Comparison of ENCODE assay signal across 8 mouse cellular contexts in genomic region chr19:5806809-5807205, GRCm38 (mm10). TPM values are rescaled to one million over a fixed set of nuclear protein-coding genes. Genes with fewer than 3 reads are reported as not detected.
DNase-seq lines count a peak whose midpoint lies in the region; ATAC-seq and TF ChIP-seq lines count a peak whose summit lies in the region.

No protein-coding gene starts in this region.

- no peak overlapping the region for H3K4me3 ChIP-seq in left cerebral cortex, adult 2 months
- H3K4me3 ChIP-seq in forebrain, embryonic 10.5 days: peak overlapping the region; percentile 27
- H3K4me3 ChIP-seq in intestine, postnatal 0 days (ENCODE audit: low read depth, low read length): no peak overlapping the region

- WGBS in forebrain, embryonic 10.5 days: 22% methylated on average over 6 of the region's 6 CpGs
- WGBS in intestine, postnatal 0 days: 41% methylated on average over 6 of the region's 6 CpGs

- intact Hi-C loops in left cerebral cortex, adult 2 months (cut with DNase I): no loop called here
- intact Hi-C loops in left cerebral cortex, postnatal 36 days (cut with DNase I): no loop called here

- peak overlapping the region; percentile 100 for H3K27ac ChIP-seq in left cerebral cortex, adult 2 months
- peak overlapping the region; percentile 98 for H3K27ac ChIP-seq in forebrain, embryonic 10.5 days
- peak overlapping the region; percentile 79 for H3K27ac ChIP-seq in intestine, postnatal 0 days (ENCODE audit: low read depth, low read length)

- H3K36me3 ChIP-seq in forebrain, embryonic 10.5 days (replicated peaks): no peaks in the 10 kb centered on the region
- H3K36me3 ChIP-seq in intestine, postnatal 0 days (ENCODE audit: control insufficient read depth, insufficient read depth): no peaks in the 10 kb centered on the region

- no peaks in the 10 kb centered on the region for H3K27me3 ChIP-seq in forebrain, embryonic 10.5 days (ENCODE audit: poor library complexity, severe bottlenecking)
- H3K27me3 ChIP-seq in intestine, postnatal 0 days (replicated peaks; ENCODE audit: control insufficient read depth, insufficient read depth, low read length): no peaks in the 10 kb centered on the region

- TF ChIP-seq CTCF in left cerebral cortex, adult 2 months (IDR thresholded peaks at IDR 0.05): no peak
- TF ChIP-seq CTCF in intestine, postnatal 0 days (IDR thresholded peaks at IDR 0.05; ENCODE audit: low read depth): no peak

- H3K9ac ChIP-seq in intestine, postnatal 0 days (ENCODE audit: low read depth, low read length): no peak overlapping the region

- peaks cover 89% of the 10 kb centered on the region for H3K4me1 ChIP-seq in forebrain, embryonic 10.5 days
- H3K4me1 ChIP-seq in intestine, postnatal 0 days (replicated peaks; ENCODE audit: control insufficient read depth, insufficient read depth, low read length): peaks cover 32% of the 10 kb centered on the region

- no peaks in the 10 kb centered on the region for H3K9me3 ChIP-seq in forebrain, embryonic 10.5 days
- H3K9me3 ChIP-seq in intestine, postnatal 0 days (ENCODE audit: control insufficient read depth): no peaks in the 10 kb centered on the region

- no peak for DNase-seq in left cerebral cortex, adult 2 months (ENCODE audit: extremely low spot score in 1 of 2, low spot score in 2 of 2)
- no peak for DNase-seq in left cerebral cortex, postnatal 36 days (ENCODE audit: low spot score in 2 of 2)
- DNase-seq in forebrain, embryonic 10.5 days (ENCODE audit: extremely low spot score, low spot score): no peak
- DNase-seq in frontal cortex, postnatal 10 days (ENCODE audit: low spot score in 2 of 2): no peak
- DNase-seq in gastrocnemius, postnatal 4 days (ENCODE audit: low spot score in 2 of 2): no peak
- DNase-seq in right cerebral cortex, postnatal 4 days: no peak

- H3K4me2 ChIP-seq in intestine, postnatal 0 days (replicated peaks; ENCODE audit: low read depth): no peak overlapping the region

- ATAC-seq in intestine, postnatal 0 days: no peak
- peak; percentile 27 for ATAC-seq in megakaryocyte, adult 5-6 weeks (ENCODE audit: poor library complexity, severe bottlenecking)

RNA-seq across cellular contexts. Expression of gene Scyl1, which starts 35.6 kb away (rescaled TPM):
- total RNA-seq in left cerebral cortex, adult 2 months (2021): 10 to 100 TPM; 92.0 to 98.0 TPM
- total RNA-seq in left cerebral cortex, postnatal 36 days (2021): 10 to 100 TPM; 90.5 to 98.8 TPM
- polyA plus RNA-seq in forebrain, embryonic 10.5 days (2016; fragmentation: Nextera tagmentation; extraction: Ambion mirVana): 63.4 and 64.6 TPM in 2 replicates
- 43.8 and 48.8 TPM in 2 replicates for polyA plus RNA-seq in intestine, postnatal 0 days (2015; fragmentation: Nextera tagmentation; extraction: Ambion mirVana)
- total RNA-seq in megakaryocyte, adult 5-6 weeks (2015): 20.2 and 21.8 TPM in 2 replicates
- total RNA-seq in megakaryocyte, adult 5-6 weeks (2017): 30.9 and 41.5 TPM in 2 replicates
- 10 to 100 TPM; 71.7 to 75.6 TPM for total RNA-seq in gastrocnemius, postnatal 4 days (2021)
